Mouse (Mus musculus): ENCODE results near the gene Sdccag8. TPM values are rescaled to one million over a fixed set of nuclear protein-coding genes. Genes with fewer than 3 reads are reported as not detected.

The Sdccag8 gene
- total RNA-seq, 2 experiments from 2014 or later, result 4.0 to 4.9 TPM

GRCm38 (mm10) chr1:176943126-176943525 is 128.7 kb downstream of the Sdccag8 start:
- no peak for DNase-seq
- no peak overlapping the region for H3K4me3 ChIP-seq
- TF ChIP-seq CTCF (IDR thresholded peaks at IDR 0.05), result no peak
- H3K27ac ChIP-seq, result no peak overlapping the region
- intact Hi-C loops (cut with DNase I), result no loop called here

GRCm38 (mm10) chr1:176943987-176944386 is 129.5 kb downstream of the Sdccag8 start:
- TF ChIP-seq CTCF (IDR thresholded peaks at IDR 0.05), result no peak
- intact Hi-C loops (cut with DNase I), result no loop called here
- H3K4me3 ChIP-seq, result no peak overlapping the region

GRCm38 (mm10) chr1:176944458-176945174 is 130.2 kb downstream of the Sdccag8 start:
- H3K27ac ChIP-seq, result no peak overlapping the region
- no peak overlapping the region for H3K4me3 ChIP-seq
- no peak for DNase-seq
- no peak for TF ChIP-seq CTCF (IDR thresholded peaks at IDR 0.05)
- intact Hi-C loops (cut with DNase I), result no loop called here

More at GRCm38 (mm10) chr1:176943987-176944386, 129.5 kb downstream of the Sdccag8 start:
- DNase-seq, result no peak
- no peak overlapping the region for H3K27ac ChIP-seq

DNA sequence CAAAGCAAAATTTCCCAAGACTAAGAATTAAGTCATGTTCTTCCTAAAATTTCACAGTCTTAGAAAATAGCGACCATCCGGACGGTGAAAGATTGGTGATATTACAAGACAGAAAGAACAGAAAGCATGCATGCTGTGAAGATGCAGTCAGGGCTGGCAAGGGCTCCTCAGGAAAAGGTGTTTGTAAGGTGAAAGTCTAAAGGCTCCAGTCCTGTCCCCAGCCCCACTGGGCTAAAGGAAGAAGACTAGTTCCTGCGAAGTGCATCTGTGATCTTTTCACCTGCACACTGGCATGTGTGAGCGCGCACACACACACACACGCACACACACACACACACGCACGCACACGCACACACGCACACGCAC is 130.7 kb downstream of the Sdccag8 start:
- no peak for DNase-seq
- TF ChIP-seq CTCF (IDR thresholded peaks at IDR 0.05), result no peak
- H3K4me3 ChIP-seq, result no peak overlapping the region
- H3K27ac ChIP-seq, result no peak overlapping the region
- intact Hi-C loops (cut with DNase I), result no loop called here

- no peak for TF ChIP-seq CTCF (IDR thresholded peaks at IDR 0.05)
- Histone ChIP-seq H3K4me3 (no peak overlapping the region), H3K27ac (no peak overlapping the region)
- intact Hi-C loops (cut with DNase I), result no loop called here
- no peak for DNase-seq
Measured at GRCm38 (mm10) chr1:176946031-176946795, 131.8 kb downstream of the Sdccag8 start.

GRCm38 (mm10) chr1:176946796-176947181 is 132.3 kb downstream of the Sdccag8 start:
- Histone ChIP-seq H3K4me3 (no peak overlapping the region), H3K27ac (no peak overlapping the region)
- no peak for TF ChIP-seq CTCF (IDR thresholded peaks at IDR 0.05)
- no peak for DNase-seq
- intact Hi-C loops (cut with DNase I), result no loop called here

GRCm38 (mm10) chr1:176948861-176949260 is 134.4 kb downstream of the Sdccag8 start:
- no peak for TF ChIP-seq CTCF (IDR thresholded peaks at IDR 0.05)
- intact Hi-C loops (cut with DNase I), result no loop called here
- no peak overlapping the region for H3K4me3 ChIP-seq

DNA sequence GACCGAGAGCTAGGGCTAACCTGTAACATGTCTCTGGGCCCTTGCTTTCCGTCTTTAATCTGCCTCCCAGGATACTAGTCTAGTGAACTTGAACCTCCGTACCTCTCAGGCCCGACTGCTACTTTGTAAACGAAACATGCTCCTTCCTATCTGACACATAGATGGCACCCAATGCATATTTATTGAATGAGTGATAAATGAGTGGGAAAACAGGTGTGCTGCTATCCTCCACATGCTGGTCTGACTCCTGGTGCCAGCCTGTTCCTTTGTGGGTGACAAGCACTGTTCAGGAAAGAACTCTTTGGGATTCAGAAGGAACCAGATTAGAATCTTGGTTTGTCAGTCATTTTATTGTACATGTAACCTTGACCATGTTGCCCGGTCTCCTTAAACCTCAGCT is 134.9 kb downstream of the Sdccag8 start:
- Histone ChIP-seq H3K4me3 (no peak overlapping the region), H3K27ac (no peak overlapping the region)
- no peak for TF ChIP-seq CTCF (IDR thresholded peaks at IDR 0.05)
- intact Hi-C loops (cut with DNase I), result no loop called here
- DNase-seq, result no peak

More at GRCm38 (mm10) chr1:176948861-176949260, 134.4 kb downstream of the Sdccag8 start:
- no peak for DNase-seq
- H3K27ac ChIP-seq, result no peak overlapping the region

DNA sequence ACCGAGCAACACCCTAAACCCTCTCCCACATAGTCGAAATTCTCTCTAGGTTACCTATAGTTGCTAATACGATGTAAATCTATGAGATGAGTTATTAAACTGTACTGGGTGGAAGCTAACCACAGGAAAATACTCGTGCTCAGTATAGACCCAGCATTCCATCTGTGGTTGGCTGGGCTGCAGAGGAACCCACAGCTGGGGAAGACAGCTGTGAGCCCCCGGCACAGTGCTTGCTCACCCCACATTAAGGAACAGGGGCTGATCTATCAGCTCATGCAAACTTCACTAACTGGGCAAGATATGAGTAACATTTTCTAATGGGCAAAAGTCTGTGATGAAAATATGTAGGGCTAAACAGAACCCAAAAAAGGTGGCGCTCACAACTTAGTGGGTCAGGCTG is 135.6 kb downstream of the Sdccag8 start:
- DNase-seq, result no peak
- intact Hi-C loops (cut with DNase I), result no loop called here
- no peak overlapping the region for H3K4me3 ChIP-seq
- no peak for TF ChIP-seq CTCF (IDR thresholded peaks at IDR 0.05)
- H3K27ac ChIP-seq, result no peak overlapping the region

GRCm38 (mm10) chr1:176951836-176952235 is 137.4 kb downstream of the Sdccag8 start:
- intact Hi-C loops (cut with DNase I), result no loop called here
- no peak for TF ChIP-seq CTCF (IDR thresholded peaks at IDR 0.05)
- Histone ChIP-seq H3K4me3 (no peak overlapping the region), H3K27ac (no peak overlapping the region)
- no peak for DNase-seq

- intact Hi-C loops (cut with DNase I), result no loop called here
- DNase-seq, result no peak
- Histone ChIP-seq H3K27ac (no peak overlapping the region), H3K4me3 (no peak overlapping the region)
- TF ChIP-seq CTCF (IDR thresholded peaks at IDR 0.05), result no peak
Measured at GRCm38 (mm10) chr1:176958311-176958710, 143.9 kb downstream of the Sdccag8 start.

GRCm38 (mm10) chr1:176961716-176962115 is 147.3 kb downstream of the Sdccag8 start:
- no peak for DNase-seq
- intact Hi-C loops (cut with DNase I), result no loop called here
- Histone ChIP-seq H3K27ac (no peak overlapping the region), H3K4me3 (no peak overlapping the region)
- TF ChIP-seq CTCF (IDR thresholded peaks at IDR 0.05), result no peak

- intact Hi-C loops (cut with DNase I), result no loop called here
- Histone ChIP-seq H3K27ac (no peak overlapping the region), H3K4me3 (no peak overlapping the region)
- DNase-seq, result no peak
- TF ChIP-seq CTCF (IDR thresholded peaks at IDR 0.05), result no peak
Measured at GRCm38 (mm10) chr1:176962894-176963293, 148.4 kb downstream of the Sdccag8 start.

Data from gastrocnemius, adult 2 months (tissue).